Mouse (Mus musculus) G1E (cell line): ENCODE measurements around the gene Pcf11.

Experiments used
- CTCF ChIP-seq: IDR thresholded peaks from 2 replicates; pipeline ENCODE4 v1.5.1; 2012; ENCODE audit warnings: low read depth, low read length, inconsistent platforms, mixed read lengths
- GATA1 ChIP-seq: IDR thresholded peaks from 2 replicates; pipeline ENCODE4 v1.6.1; 2012; ENCODE audit warnings: borderline replicate concordance, low read length, inconsistent platforms, mixed read lengths
- TAL1 ChIP-seq: conservative IDR thresholded peaks from 2 replicates; pipeline ENCODE4 v1.6.1; 2012; ENCODE audit warnings: low read depth, low read length, inconsistent platforms, mixed read lengths

DNA sequence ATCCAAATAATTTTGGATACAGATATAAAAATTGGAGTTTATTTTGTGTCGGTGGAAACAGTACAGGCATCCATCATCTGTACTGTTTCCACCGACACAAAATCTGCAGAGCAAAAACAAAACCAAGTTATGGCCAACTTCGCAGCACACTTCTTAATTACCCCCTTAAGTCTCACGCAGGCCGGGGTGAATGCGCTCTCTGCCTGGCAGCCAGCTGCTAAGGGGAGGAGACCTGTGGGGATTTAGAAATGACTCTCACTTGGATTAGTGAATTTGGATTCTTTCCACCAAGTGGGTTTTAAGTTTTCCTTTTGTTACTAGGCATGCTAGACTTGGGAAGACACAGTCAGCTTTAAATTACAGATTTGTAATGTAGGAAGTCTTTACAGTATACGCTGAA, 58.9 kb downstream of the Pcf11 start:
- no peak for TF ChIP-seq CTCF
- no peak for TF ChIP-seq GATA1
- no peak for TF ChIP-seq TAL1
